Mouse (Mus musculus) hindbrain, embryonic 15.5 days (tissue): ENCODE results near the gene Eid2b. TPM values are rescaled to one million over a fixed set of nuclear protein-coding genes. Genes with fewer than 3 reads are reported as not detected.
A peak's percentile ranks its signal among the peaks of the same experiment; 100 is the strongest.
"Not testable (repeated sequence)": the region's sequence is repeated elsewhere in the genome, so short reads cannot be mapped to it uniquely, and the experiment has no call there.

Source experiments
- ATAC-seq: fragments of 200-750 bp; cut with Nextera tagmentation; 2 replicates; pipeline ENCODE4 v1.8.0; 2017; ENCODE audit warnings: low read depth, moderate number of reproducible peaks, moderate TSS enrichment; ENCODE audit not compliant: low FRiP score
- H3K27ac ChIP-seq: fragments of 300-500 bp; sonication (generic); replicated peaks from 2 replicates; pipeline ENCODE4 v1.5.1; 2015; ENCODE audit warnings: mild to moderate bottlenecking, inconsistent platforms
- H3K27me3 ChIP-seq: fragments of 300-500 bp; sonication (generic); 2 replicates; pipeline ENCODE4 v1.6.1; 2015; ENCODE audit warnings: control low read depth, inconsistent platforms
- H3K36me3 ChIP-seq: fragments of 300-500 bp; sonication (generic); 2 replicates; pipeline ENCODE4 v1.6.1; 2015; ENCODE audit warnings: control low read depth, inconsistent platforms
- H3K4me1 ChIP-seq: fragments of 300-500 bp; sonication (generic); replicated peaks from 2 replicates; pipeline ENCODE4 v1.6.1; 2015; ENCODE audit warnings: control low read depth, inconsistent platforms
- H3K4me2 ChIP-seq: fragments of 300-500 bp; sonication (generic); 2 replicates; pipeline ENCODE4 v1.6.1; 2015; ENCODE audit warnings: moderate library complexity, mild to moderate bottlenecking, inconsistent platforms
- H3K4me3 ChIP-seq: fragments of 300-500 bp; sonication (generic); 2 replicates; pipeline ENCODE4 v1.5.1; 2015; ENCODE audit warnings: mild to moderate bottlenecking, inconsistent platforms
- H3K9ac ChIP-seq: fragments of 300-500 bp; sonication (generic); 2 replicates; pipeline ENCODE4 v1.6.1; 2015; ENCODE audit warnings: inconsistent platforms
- H3K9me3 ChIP-seq: fragments of 300-500 bp; sonication (generic); 2 replicates; pipeline ENCODE4 v1.6.1; 2016; ENCODE audit warnings: control low read depth, inconsistent platforms
- WGBS: fragments of 180-500 bp; shearing (Covaris S2); methylation state at CpG from one replicate; pipeline ENCODE4 v1.1.7; 2015; 5-methylcytosine and 5-hydroxymethylcytosine counted together
- polyA plus RNA-seq: library from polyadenylated mRNA; unstranded; fragments of >200 nt; fragmentation: Nextera tagmentation; extraction: Ambion mirVana; gene quantifications from 2 replicates; pipeline ENCODE4 v1.2.1, GENCODE M21; 2015

The Eid2b gene
- 38.4 and 38.7 TPM in 2 replicates for polyA plus RNA-seq

- WGBS: 3% methylated on average over 61 of the region's 68 CpGs
These were observed at the start of gene Eid2b for GRCm38 (mm10) chr7:28277615-28278278. Gene Eid2b (plus strand): TSS chr7:28277739.

GRCm38 (mm10) chr7:28243943-28244342 is 33.6 kb upstream of the Eid2b start:
- 85% methylated on average over 2 of the region's 2 CpGs for WGBS
- H3K27me3 ChIP-seq, H3K9me3 ChIP-seq, H3K4me2 ChIP-seq, H3K27ac ChIP-seq, H3K4me3 ChIP-seq, ATAC-seq, H3K36me3 ChIP-seq, H3K4me1 ChIP-seq, H3K9ac ChIP-seq: not testable (repeated sequence)

More at GRCm38 (mm10) chr7:28277615-28278278, at the start of gene Eid2b:
- H3K4me2 ChIP-seq: peak within 1 kb of the TSS; percentile 93
- H3K4me3 ChIP-seq: peak within 1 kb of the TSS; percentile 75
- H3K9ac ChIP-seq: peak within 1 kb of the TSS; percentile 92
- H3K27ac ChIP-seq: peak within 1 kb of the TSS; percentile 89
- H3K27me3 ChIP-seq: no peaks in the 10 kb centered on the region
- ATAC-seq: peak; percentile 74
- peaks cover 5% of the 10 kb centered on the region; the same call in 1 of the 2 replicates for H3K36me3 ChIP-seq
- H3K4me1 ChIP-seq: peaks cover 17% of the 10 kb centered on the region
- H3K9me3 ChIP-seq: no peaks in the 10 kb centered on the region

- ATAC-seq: no peak
- Histone ChIP-seq H3K27ac (no peak overlapping the region), H3K27me3 (no peaks in the 10 kb centered on the region)
These were observed 28.6 kb upstream of the Eid2b start for GRCm38 (mm10) chr7:28248957-28249356.

GRCm38 (mm10) chr7:28251976-28252375 is 25.6 kb upstream of the Eid2b start:
- WGBS: 90% methylated on average over 17 of the region's 17 CpGs
- Histone ChIP-seq H3K27ac (no peak overlapping the region), H3K9ac (no peak overlapping the region), H3K36me3 (no peaks in the 10 kb centered on the region), H3K27me3 (no peaks in the 10 kb centered on the region), H3K4me3 (no peak overlapping the region), H3K4me2 (no peak overlapping the region), H3K9me3 (no peaks in the 10 kb centered on the region), H3K4me1 (no peaks in the 10 kb centered on the region)
- no peak for ATAC-seq

More at GRCm38 (mm10) chr7:28248957-28249356, 28.6 kb upstream of the Eid2b start:
- H3K4me2 ChIP-seq: no peak overlapping the region
- H3K9me3 ChIP-seq: no peaks in the 10 kb centered on the region
- H3K36me3 ChIP-seq: no peaks in the 10 kb centered on the region
- no peaks in the 10 kb centered on the region for H3K4me1 ChIP-seq
- 96% methylated on average over 3 of the region's 3 CpGs for WGBS
- H3K9ac ChIP-seq: no peak overlapping the region
- no peak overlapping the region for H3K4me3 ChIP-seq

- Histone ChIP-seq H3K4me3 (no peak overlapping the region), H3K4me1 (no peaks in the 10 kb centered on the region), H3K27ac (no peak overlapping the region), H3K27me3 (no peaks in the 10 kb centered on the region), H3K9me3 (no peaks in the 10 kb centered on the region), H3K36me3 (no peaks in the 10 kb centered on the region), H3K4me2 (no peak overlapping the region), H3K9ac (no peak overlapping the region)
- ATAC-seq: no peak
- WGBS: 95% methylated on average over 6 of the region's 6 CpGs
These were observed 22.9 kb upstream of the Eid2b start for GRCm38 (mm10) chr7:28254591-28254990.

GRCm38 (mm10) chr7:28255476-28255875 is 22.1 kb upstream of the Eid2b start:
- no peak overlapping the region for H3K27ac ChIP-seq
- ATAC-seq: no peak
- H3K4me3 ChIP-seq: no peak overlapping the region
- H3K9ac ChIP-seq: no peak overlapping the region
- no peaks in the 10 kb centered on the region for H3K27me3 ChIP-seq
- 89% methylated on average over 6 of the region's 6 CpGs for WGBS
- H3K36me3 ChIP-seq: no peaks in the 10 kb centered on the region
- no peak overlapping the region for H3K4me2 ChIP-seq
- H3K4me1 ChIP-seq: no peaks in the 10 kb centered on the region
- no peaks in the 10 kb centered on the region for H3K9me3 ChIP-seq

GRCm38 (mm10) chr7:28262861-28263260 is 14.7 kb upstream of the Eid2b start:
- ATAC-seq: no peak
- Histone ChIP-seq H3K27ac (no peak overlapping the region), H3K4me2 (no peak overlapping the region), H3K4me3 (no peak overlapping the region), H3K9ac (no peak overlapping the region), H3K27me3 (peaks cover 5% of the 10 kb centered on the region; the same call in 1 of the 2 replicates), H3K36me3 (no peaks in the 10 kb centered on the region), H3K4me1 (no peaks in the 10 kb centered on the region), H3K9me3 (no peaks in the 10 kb centered on the region)
- WGBS: 57% methylated on average over 5 of the region's 5 CpGs

GRCm38 (mm10) chr7:28263786-28264185 is 13.8 kb upstream of the Eid2b start:
- Histone ChIP-seq H3K4me3 (no peak overlapping the region), H3K4me2 (no peak overlapping the region), H3K9ac (no peak overlapping the region), H3K27ac (no peak overlapping the region), H3K27me3 (peaks cover 5% of the 10 kb centered on the region; the same call in 1 of the 2 replicates), H3K4me1 (peaks cover 5% of the 10 kb centered on the region), H3K9me3 (no peaks in the 10 kb centered on the region), H3K36me3 (no peaks in the 10 kb centered on the region)
- WGBS: 8% methylated on average over 15 of the region's 15 CpGs
- ATAC-seq: no peak

- WGBS: 84% methylated on average over 13 of the region's 13 CpGs
- no peaks in the 10 kb centered on the region for H3K9me3 ChIP-seq
- peaks cover 2% of the 10 kb centered on the region; the same call in 1 of the 2 replicates for H3K36me3 ChIP-seq
These were observed 12.1 kb upstream of the Eid2b start for GRCm38 (mm10) chr7:28265391-28265790.

GRCm38 (mm10) chr7:28267129-28268041 is 10.2 kb upstream of the Eid2b start, which contains the start of gene Eid2:
Gene Eid2 (plus strand): TSS chr7:28267881.
- Histone ChIP-seq H3K36me3 (peaks cover 8% of the 10 kb centered on the region; the same call in 1 of the 2 replicates), H3K4me3 (peak within 1 kb of the TSS; percentile 90), H3K27ac (peak within 1 kb of the TSS; percentile 94), H3K9ac (peak within 1 kb of the TSS; percentile 98), H3K27me3 (peaks cover 5% of the 10 kb centered on the region; the same call in 1 of the 2 replicates), H3K4me1 (peaks cover 15% of the 10 kb centered on the region), H3K4me2 (peak within 1 kb of the TSS; percentile 85), H3K9me3 (no peaks in the 10 kb centered on the region)
- 9% methylated on average over 46 of the region's 57 CpGs for WGBS
- ATAC-seq: peak; percentile 95

More at GRCm38 (mm10) chr7:28265391-28265790, 12.1 kb upstream of the Eid2b start:
- no peak for ATAC-seq
- H3K27ac ChIP-seq: no peak overlapping the region
- H3K27me3 ChIP-seq: peaks cover 5% of the 10 kb centered on the region; the same call in 1 of the 2 replicates
- no peak overlapping the region for H3K4me2 ChIP-seq
- no peak overlapping the region for H3K9ac ChIP-seq
- peaks cover 13% of the 10 kb centered on the region for H3K4me1 ChIP-seq
- H3K4me3 ChIP-seq: no peak overlapping the region

- ATAC-seq: peak; percentile 81
- Histone ChIP-seq H3K27me3 (peaks cover 5% of the 10 kb centered on the region; the same call in 1 of the 2 replicates), H3K27ac (peak overlapping the region; percentile 94), H3K36me3 (peaks cover 10% of the 10 kb centered on the region; the same call in 1 of the 2 replicates), H3K9ac (peak overlapping the region; percentile 98), H3K9me3 (no peaks in the 10 kb centered on the region), H3K4me2 (peak overlapping the region; percentile 85), H3K4me1 (peaks cover 15% of the 10 kb centered on the region), H3K4me3 (peak overlapping the region; percentile 90)
- WGBS: under 1% methylated on average over 45 of the region's 62 CpGs
These were observed 9.5 kb upstream of the Eid2b start for GRCm38 (mm10) chr7:28268042-28268531.
